Mouse (Mus musculus) MEL (cell line): ENCODE data around the gene Emc1. TPM values are rescaled to one million over a fixed set of nuclear protein-coding genes. Genes with fewer than 3 reads are reported as not detected.

ENCODE experiments used
- DNase-seq: peaks from one replicate; pipeline ENCODE4 v3.0.0; 2011; ENCODE audit warnings: low read depth, low spot score
- H3K27ac ChIP-seq: 2 replicates; pipeline ENCODE4 v1.5.1; 2012; ENCODE audit warnings: low read depth, mild to moderate bottlenecking, control low read depth, low read length, moderate library complexity; ENCODE audit not compliant: control insufficient read depth
- H3K27me3 ChIP-seq, 2 experiments: fragments of 150-350 bp in 1 of 2; sonication (generic) in 1 of 2; 2 replicates each; pipeline ENCODE4 v1.6.1; 2012; ENCODE audit warnings: low read length in 2 of 2, mild to moderate bottlenecking in 2 of 2, improper control_type of control experiment in 1 of 2, moderate library complexity in 1 of 2; ENCODE audit not compliant: insufficient read depth in 2 of 2, control insufficient read depth in 1 of 2
- H3K36me3 ChIP-seq, 2 experiments: 2 replicates each; pipeline ENCODE4 v1.6.1; 2012 to 2014; ENCODE audit warnings: low read length in 2 of 2, improper control_type of control experiment in 1 of 2, inconsistent platforms in 1 of 2, mild to moderate bottlenecking in 1 of 2; ENCODE audit not compliant: insufficient read depth in 2 of 2, control insufficient read depth in 1 of 2
- H3K4me1 ChIP-seq, 2 experiments: fragments of 150-350 bp in 1 of 2; sonication (generic) in 1 of 2; 2 replicates each; pipeline ENCODE4 v1.6.1; 2012; ENCODE audit warnings: low read length in 2 of 2, improper control_type of control experiment in 1 of 2, mild to moderate bottlenecking in 1 of 2; ENCODE audit not compliant: insufficient read depth in 2 of 2, control insufficient read depth in 1 of 2
- H3K4me3 ChIP-seq, 2 experiments: fragments of 150-350 bp in 1 of 2; sonication (generic) in 1 of 2; 2 replicates each; pipeline ENCODE4 v1.5.1; 2012; ENCODE audit warnings: low read depth in 2 of 2, low read length in 2 of 2, mild to moderate bottlenecking in 2 of 2, moderate library complexity in 2 of 2, control low read depth in 1 of 2, improper control_type of control experiment in 1 of 2; ENCODE audit not compliant: control insufficient read depth in 1 of 2, insufficient read depth in 1 of 2
- H3K79me2 ChIP-seq: 2 replicates; pipeline ENCODE4 v1.6.1; 2012; ENCODE audit warnings: mild to moderate bottlenecking, low read length, moderate library complexity; ENCODE audit not compliant: control insufficient read depth, poor library complexity, insufficient read depth
- H3K9ac ChIP-seq: 2 replicates; pipeline ENCODE4 v1.6.1; 2012; ENCODE audit warnings: low read depth, mild to moderate bottlenecking, control low read depth, low read length, moderate library complexity; ENCODE audit not compliant: control insufficient read depth, poor library complexity, severe bottlenecking
- H3K9me3 ChIP-seq: fragments of 150-350 bp; sonication (generic); replicated peaks from 2 replicates; pipeline ENCODE4 v1.6.1; 2012; ENCODE audit warnings: mild to moderate bottlenecking, low read length, improper control_type of control experiment, moderate library complexity; ENCODE audit not compliant: insufficient read depth
- BHLHE40 ChIP-seq: IDR thresholded peaks from 2 replicates; pipeline ENCODE4 v1.6.1; 2012; ENCODE audit warnings: low read depth, mild to moderate bottlenecking, inconsistent platforms, low read length, improper control_type of control experiment, borderline replicate concordance
- CHD2 ChIP-seq: IDR thresholded peaks from 2 replicates; pipeline ENCODE4 v1.6.1; 2011; ENCODE audit warnings: low read length, improper control_type of control experiment
- E2F4 ChIP-seq: IDR thresholded peaks from 2 replicates; pipeline ENCODE4 v1.6.1; 2011; ENCODE audit warnings: low read depth, low read length, improper control_type of control experiment, borderline replicate concordance
- ELF1 ChIP-seq: IDR thresholded peaks from 2 replicates; pipeline ENCODE4 v1.6.1; 2014; ENCODE audit warnings: low read depth, mild to moderate bottlenecking, inconsistent platforms, low read length, improper control_type of control experiment, moderate library complexity
- EP300 ChIP-seq, 2 experiments: IDR thresholded peaks; 2 replicates each; pipeline ENCODE4 v1.6.1; 2011; ENCODE audit warnings: improper control_type of control experiment in 2 of 2, low read length in 2 of 2, low read depth in 1 of 2, mild to moderate bottlenecking in 1 of 2
- ETS1 ChIP-seq: IDR thresholded peaks from 2 replicates; pipeline ENCODE4 v1.6.1; 2012; ENCODE audit warnings: low read depth, mild to moderate bottlenecking, inconsistent platforms, low read length, improper control_type of control experiment, moderate library complexity
- GATA1 ChIP-seq: IDR thresholded peaks from 2 replicates; pipeline ENCODE4 v1.6.1; 2011; ENCODE audit warnings: low read depth, low read length, improper control_type of control experiment
- HCFC1 ChIP-seq: IDR thresholded peaks from 2 replicates; pipeline ENCODE4 v1.6.1; 2012; ENCODE audit warnings: low read depth, mild to moderate bottlenecking, inconsistent platforms, low read length, improper control_type of control experiment, moderate library complexity
- JUND ChIP-seq: IDR thresholded peaks from 2 replicates; pipeline ENCODE4 v1.6.1; 2011; ENCODE audit warnings: low read depth, mild to moderate bottlenecking, improper control_type of control experiment, low read length
- MAFK ChIP-seq: IDR thresholded peaks from 2 replicates; pipeline ENCODE4 v1.6.1; 2011; ENCODE audit warnings: low read depth, mild to moderate bottlenecking, low read length, improper control_type of control experiment, borderline replicate concordance
- MYB ChIP-seq: IDR thresholded peaks from 2 replicates; pipeline ENCODE4 v1.6.1; 2011; ENCODE audit warnings: mild to moderate bottlenecking, low read depth, low read length, improper control_type of control experiment
- NELFE ChIP-seq: IDR thresholded peaks from 2 replicates; pipeline ENCODE4 v1.6.1; 2011; ENCODE audit warnings: low read depth, low read length, improper control_type of control experiment
- POLR2A ChIP-seq, 2 experiments: IDR thresholded peaks; 2 replicates each; pipeline ENCODE4 v1.6.1; 2011 to 2012; ENCODE audit warnings: low read length in 2 of 2, mild to moderate bottlenecking in 2 of 2, control low read depth in 1 of 2, improper control_type of control experiment in 1 of 2, low read depth in 1 of 2, moderate library complexity in 1 of 2; ENCODE audit not compliant: control insufficient read depth in 1 of 2, insufficient read depth in 1 of 2, poor library complexity in 1 of 2
- POLR2AphosphoS5 ChIP-seq: IDR thresholded peaks from 2 replicates; pipeline ENCODE4 v1.6.1; 2012; ENCODE audit warnings: low read depth, borderline replicate concordance, mild to moderate bottlenecking, inconsistent platforms, low read length, moderate library complexity, mixed read lengths
- SIN3A ChIP-seq: IDR thresholded peaks from 2 replicates; pipeline ENCODE4 v1.6.1; 2012; ENCODE audit warnings: low read length, improper control_type of control experiment, inconsistent platforms
- SMC3 ChIP-seq: IDR thresholded peaks from 2 replicates; pipeline ENCODE4 v1.6.1; 2011; ENCODE audit warnings: low read depth, low read length, improper control_type of control experiment
- TAL1 ChIP-seq: IDR thresholded peaks from 2 replicates; pipeline ENCODE4 v1.6.1; 2012; ENCODE audit warnings: mild to moderate bottlenecking, inconsistent platforms, low read length, moderate library complexity, mixed read lengths
- UBTF ChIP-seq: IDR thresholded peaks from 2 replicates; pipeline ENCODE4 v1.6.1; 2012; ENCODE audit warnings: low read depth, mild to moderate bottlenecking, inconsistent platforms, low read length, improper control_type of control experiment, moderate library complexity, borderline replicate concordance; ENCODE audit not compliant: insufficient read depth
- USF2 ChIP-seq, 2 experiments: IDR thresholded peaks; 2 replicates each; pipeline ENCODE4 v1.6.1; 2011 to 2012; ENCODE audit warnings: improper control_type of control experiment in 2 of 2, low read length in 2 of 2, borderline replicate concordance in 1 of 2, inconsistent platforms in 1 of 2, low read depth in 1 of 2, mild to moderate bottlenecking in 1 of 2; ENCODE audit not compliant: insufficient read depth in 1 of 2
- polyA plus RNA-seq, 2 experiments: library from polyadenylated mRNA; stranded (reverse) in 1 of 2; unstranded in 1 of 2; fragments of >175 nt in 1 of 2; fragments of >200 nt in 1 of 2; gene quantifications; 2 replicates each; pipeline versions ENCODE4 v1.2.1 to v1.2.4; 2012; ENCODE audit warnings: low replicate concordance in 2 of 2, low read depth in 1 of 2; ENCODE audit not compliant: insufficient read length in 2 of 2, insufficient read depth in 1 of 2, missing spikeins in 1 of 2
- total RNA-seq: library from RNA; depleted of rRNA; stranded (reverse); fragments of 300-350 nt; gene quantifications from 2 replicates; pipeline ENCODE4 v1.2.3, GENCODE M21; 2012

Emc1 gene
- total and polyA plus RNA-seq, 3 experiments, result 17.3 to 50.4 TPM; not detected in 1

DNA sequence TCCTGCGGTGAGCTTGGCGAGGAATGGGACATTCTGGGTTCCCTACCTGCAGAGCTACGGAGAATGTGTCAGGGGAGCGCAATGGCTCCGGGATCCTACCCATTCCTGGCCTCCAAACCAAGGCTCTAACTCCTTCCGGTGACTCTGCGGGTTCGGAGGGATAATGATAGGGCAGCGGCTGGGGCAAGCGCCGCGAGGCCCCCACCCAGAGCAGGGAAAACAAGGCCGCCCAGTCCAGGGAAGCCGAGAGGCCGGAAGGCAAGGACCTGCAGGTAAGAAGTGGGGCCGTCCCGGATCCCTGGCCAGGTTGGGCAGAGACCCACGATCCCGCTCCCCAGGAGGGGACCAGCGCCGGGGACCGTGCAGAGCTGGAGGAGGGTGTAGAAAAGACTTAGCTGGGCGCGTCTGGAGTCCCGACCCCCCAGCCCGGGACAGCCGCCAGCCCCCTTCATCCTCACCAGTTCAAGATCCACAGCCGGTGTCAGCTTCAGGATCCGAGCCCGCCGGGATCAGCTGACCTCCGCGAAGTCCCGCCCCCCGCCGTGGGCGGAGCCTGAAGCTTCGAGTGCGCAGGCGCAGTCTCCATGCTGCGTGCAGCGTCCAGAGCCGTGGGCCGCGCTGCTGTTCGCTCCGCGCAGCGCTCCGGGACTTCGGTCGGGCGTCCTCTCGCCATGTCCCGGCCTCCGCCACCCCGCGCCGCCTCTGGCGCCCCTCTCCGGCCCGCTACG is 42.1 kb upstream of the Emc1 start, which contains the start of the genes Pqlc2 and Akr7a5 (continued):
- TF ChIP-seq UBTF (no peak), MYB (no peak), USF2 (IDR thresholded peaks at IDR 0.05; ENCODE audit: borderline replicate concordance in 1 of 2, insufficient read depth in 1 of 2, low read depth in 1 of 2, low read length in 2 of 2) (peak in 1 of 2 experiments; percentile 45; a peak in 1 of 4 replicates), EP300 (IDR thresholded peaks at IDR 0.05; ENCODE audit: low read depth in 1 of 2, low read length in 2 of 2) (no peak), E2F4 (no peak), JUND (no peak), POLR2A (IDR thresholded peaks at IDR 0.05; ENCODE audit: control insufficient read depth in 1 of 2, insufficient read depth in 1 of 2, low read depth in 1 of 2, low read length in 2 of 2, poor library complexity in 1 of 2) (peak; percentile 96 to 98), BHLHE40 (no peak), HCFC1 (peak; percentile 57; the same call in 1 of the 2 replicates), ELF1 (no peak), SIN3A (peak; percentile 65; the same call in 1 of the 2 replicates), CHD2 (no peak), MAFK (no peak), POLR2AphosphoS5 (no peak), ETS1 (no peak), NELFE (peak; percentile 95), SMC3 (no peak), TAL1 (no peak)

GRCm38 (mm10) chr4:139310899-139311701 is 41.3 kb upstream of the Emc1 start:
- Histone ChIP-seq H3K9ac (peak overlapping the region; percentile 93), H3K27ac (peak overlapping the region; percentile 40), H3K4me3 (peak overlapping the region; percentile 86 to 88), H3K27me3 (no peaks in the 10 kb centered on the region), H3K36me3 (no peaks in the 10 kb centered on the region; a peak in 1 of 4 replicates), H3K9me3 (no peaks in the 10 kb centered on the region), H3K79me2 (peaks cover 4% of the 10 kb centered on the region; the same call in 1 of the 2 replicates), H3K4me1 (peaks cover 0 to 9% of the 10 kb centered on the region in 2 experiments; a peak in 2 of 4 replicates)
- TF ChIP-seq GATA1, result no peak
- TF ChIP-seq SIN3A, result peak; percentile 11; the same call in 1 of the 2 replicates
- peak; percentile 73; the same call in 1 of the 2 replicates for TF ChIP-seq UBTF
- DNase-seq, result peak; percentile 62
